Mouse (Mus musculus) CH12.LX (cell line): Measurements from ENCODE around the gene Haghl. TPM values are rescaled to one million over a fixed set of nuclear protein-coding genes. Genes with fewer than 3 reads are reported as not detected.

Experiments
- DNase-seq: peaks from one replicate; pipeline ENCODE4 v3.0.0-alpha.2; 2013; ENCODE audit errors: extremely low read depth
- H3K27ac ChIP-seq: 2 replicates; pipeline ENCODE4 v1.5.1; 2012; ENCODE audit warnings: low read depth, mild to moderate bottlenecking, control low read depth, moderate library complexity; ENCODE audit not compliant: insufficient read depth
- H3K27me3 ChIP-seq: replicated peaks from 2 replicates; pipeline ENCODE3; 2012; ENCODE audit warnings: inconsistent platforms
- H3K36me3 ChIP-seq, 2 experiments: replicated peaks in 1 of 2; 2 replicates each; pipeline versions ENCODE3 to v1.6.1; 2012; ENCODE audit warnings: inconsistent platforms in 1 of 2, low read length in 1 of 2, mild to moderate bottlenecking in 1 of 2, mixed read lengths in 1 of 2, moderate library complexity in 1 of 2; ENCODE audit not compliant: control insufficient read depth in 1 of 2, insufficient read depth in 1 of 2
- H3K4me1 ChIP-seq, 2 experiments: 2 replicates each; pipeline ENCODE4 v1.6.1; 2012; ENCODE audit warnings: inconsistent platforms in 1 of 2, moderate library complexity in 1 of 2; ENCODE audit not compliant: insufficient read depth in 2 of 2, control insufficient read depth in 1 of 2
- H3K4me2 ChIP-seq: 2 replicates; pipeline ENCODE4 v1.6.1; 2012; ENCODE audit warnings: low read depth, mild to moderate bottlenecking, control low read depth; ENCODE audit not compliant: poor library complexity, insufficient read depth, severe bottlenecking
- H3K4me3 ChIP-seq, 3 experiments: fragments of 150-350 bp in 1 of 3; sonication (generic) in 1 of 3; replicated peaks in 1 of 3; 2 replicates each; pipeline versions ENCODE3 to v1.5.1; 2011 to 2012; ENCODE audit warnings: low read depth in 2 of 3, low read length in 2 of 3, mild to moderate bottlenecking in 2 of 3, moderate library complexity in 2 of 3, control low read depth in 1 of 3, improper control_type of control experiment in 1 of 3, inconsistent platforms in 1 of 3, mixed read lengths in 1 of 3; ENCODE audit not compliant: poor library complexity in 1 of 3
- H3K79me2 ChIP-seq: replicated peaks from 2 replicates; pipeline ENCODE4 v1.6.1; 2012; ENCODE audit warnings: mild to moderate bottlenecking, moderate library complexity; ENCODE audit not compliant: control insufficient read depth, poor library complexity, insufficient read depth, severe bottlenecking; ENCODE audit errors: extremely low read depth
- H3K9ac ChIP-seq: 2 replicates; pipeline ENCODE4 v1.6.1; 2012; ENCODE audit warnings: low read depth, mild to moderate bottlenecking, control low read depth, moderate library complexity; ENCODE audit not compliant: insufficient read depth
- H3K9me3 ChIP-seq: replicated peaks from 2 replicates; pipeline ENCODE3; 2012; ENCODE audit warnings: low read length, inconsistent platforms, mixed read lengths
- BHLHE40 ChIP-seq: IDR thresholded peaks from 2 replicates; pipeline ENCODE4 v1.6.1; 2011; ENCODE audit warnings: mild to moderate bottlenecking, low read depth, low read length, improper control_type of control experiment
- CHD2 ChIP-seq: IDR thresholded peaks from 2 replicates; pipeline ENCODE4 v1.6.1; 2011; ENCODE audit warnings: low read length, improper control_type of control experiment
- E2F4 ChIP-seq: IDR thresholded peaks from 2 replicates; pipeline ENCODE4 v1.6.1; 2011; ENCODE audit warnings: low read depth, low read length, improper control_type of control experiment; ENCODE audit not compliant: insufficient replicate concordance
- ETS1 ChIP-seq: conservative IDR thresholded peaks from 2 replicates; pipeline ENCODE4 v1.6.1; 2012; ENCODE audit warnings: low read depth, mild to moderate bottlenecking, inconsistent platforms, low read length, improper control_type of control experiment, moderate library complexity
- IRF4 ChIP-seq: IDR thresholded peaks from 2 replicates; pipeline ENCODE4 v1.6.1; 2014; ENCODE audit warnings: low read depth, mild to moderate bottlenecking, inconsistent platforms, low read length, improper control_type of control experiment
- JUND ChIP-seq: conservative IDR thresholded peaks from 2 replicates; pipeline ENCODE4 v1.6.1; 2011; ENCODE audit warnings: low read depth, low read length, improper control_type of control experiment
- KAT2A ChIP-seq: IDR thresholded peaks from 2 replicates; pipeline ENCODE4 v1.6.1; 2012; ENCODE audit warnings: low read length, improper control_type of control experiment, inconsistent platforms; ENCODE audit not compliant: insufficient replicate concordance
- MAFK ChIP-seq: IDR thresholded peaks from 2 replicates; pipeline ENCODE4 v1.6.1; 2011; ENCODE audit warnings: low read length, improper control_type of control experiment; ENCODE audit not compliant: insufficient replicate concordance
- MAZ ChIP-seq: IDR thresholded peaks from 2 replicates; pipeline ENCODE4 v1.6.1; 2012; ENCODE audit warnings: low read depth, mild to moderate bottlenecking, inconsistent platforms, low read length, improper control_type of control experiment, moderate library complexity
- MEF2A ChIP-seq: IDR thresholded peaks from 2 replicates; pipeline ENCODE4 v1.6.1; 2014; ENCODE audit warnings: low read depth, mild to moderate bottlenecking, inconsistent platforms, low read length, improper control_type of control experiment, borderline replicate concordance
- MYC ChIP-seq: IDR thresholded peaks from 2 replicates; pipeline ENCODE4 v1.6.1; 2011; ENCODE audit warnings: low read depth, mild to moderate bottlenecking, improper control_type of control experiment, low read length
- NRF1 ChIP-seq: IDR thresholded peaks from 2 replicates; pipeline ENCODE4 v1.6.1; 2014; ENCODE audit warnings: low read depth, mild to moderate bottlenecking, inconsistent platforms, low read length, improper control_type of control experiment, moderate library complexity
- PAX5 ChIP-seq: IDR thresholded peaks from 2 replicates; pipeline ENCODE4 v1.6.1; 2012; ENCODE audit warnings: low read length, inconsistent platforms, mixed read lengths
- POLR2A ChIP-seq: IDR thresholded peaks from 2 replicates; pipeline ENCODE4 v1.6.1; 2011; ENCODE audit warnings: low read depth, mild to moderate bottlenecking, improper control_type of control experiment, low read length
- RAD21 ChIP-seq: IDR thresholded peaks from 2 replicates; pipeline ENCODE4 v1.6.1; 2011; ENCODE audit warnings: low read depth, mild to moderate bottlenecking, low read length, improper control_type of control experiment, moderate library complexity
- SIN3A ChIP-seq: IDR thresholded peaks from 2 replicates; pipeline ENCODE4 v1.6.1; 2012; ENCODE audit warnings: low read length, improper control_type of control experiment, inconsistent platforms
- SMC3 ChIP-seq: IDR thresholded peaks from 2 replicates; pipeline ENCODE4 v1.6.1; 2011; ENCODE audit warnings: low read depth, low read length, improper control_type of control experiment
- TBP ChIP-seq: conservative IDR thresholded peaks from 2 replicates; pipeline ENCODE4 v1.6.1; 2011; ENCODE audit warnings: low read depth, low read length, improper control_type of control experiment
- TCF12 ChIP-seq: IDR thresholded peaks from 2 replicates; pipeline ENCODE4 v1.6.1; 2014; ENCODE audit warnings: low read depth, mild to moderate bottlenecking, inconsistent platforms, low read length, improper control_type of control experiment
- UBTF ChIP-seq: IDR thresholded peaks from 2 replicates; pipeline ENCODE4 v1.6.1; 2012; ENCODE audit warnings: low read depth, mild to moderate bottlenecking, inconsistent platforms, low read length, improper control_type of control experiment, moderate library complexity
- ZKSCAN1 ChIP-seq: IDR thresholded peaks from 2 replicates; pipeline ENCODE4 v1.6.1; 2012; ENCODE audit warnings: low read depth, inconsistent platforms, low read length, improper control_type of control experiment, borderline replicate concordance
- dilution Hi-C: fragments of 300-500 bp; cut with MboI; formaldehyde crosslinking; loops from 2 replicates; pipeline ENCODE4 v1.14.3; 2020; ENCODE audit warnings: low sequenced_read_pairs; ENCODE audit not compliant: extremely low pct_unique_long_range_greater_than_20kb, extremely low pct_ligation_motif_present
- in situ Hi-C: fragments of 300-500 bp; cut with MboI; formaldehyde crosslinking; loops from 3 replicates; pipeline ENCODE4 v1.14.3; 2019; ENCODE audit warnings: low sequenced_read_pairs, low pct_ligation_motif_present, low pct_unique_long_range_greater_than_20kb, mixed read lengths
- polyA plus RNA-seq: library from polyadenylated mRNA; unstranded; fragments of >175 nt; gene quantifications from 2 replicates; pipeline ENCODE4 v1.2.1, GENCODE M21; 2012; ENCODE audit warnings: low read depth; ENCODE audit not compliant: insufficient read length
- total RNA-seq, 2 experiments: library from RNA; depleted of rRNA; stranded (reverse); fragments of 300-350 nt in 1 of 2; fragments of >200 nt in 1 of 2; gene quantifications; 2 replicates each; pipeline ENCODE4 v1.2.3; 2012 to 2014

The Haghl gene
- total and polyA plus RNA-seq, 3 experiments = 7.4 to 16.0 (median 7.8) TPM

DNA sequence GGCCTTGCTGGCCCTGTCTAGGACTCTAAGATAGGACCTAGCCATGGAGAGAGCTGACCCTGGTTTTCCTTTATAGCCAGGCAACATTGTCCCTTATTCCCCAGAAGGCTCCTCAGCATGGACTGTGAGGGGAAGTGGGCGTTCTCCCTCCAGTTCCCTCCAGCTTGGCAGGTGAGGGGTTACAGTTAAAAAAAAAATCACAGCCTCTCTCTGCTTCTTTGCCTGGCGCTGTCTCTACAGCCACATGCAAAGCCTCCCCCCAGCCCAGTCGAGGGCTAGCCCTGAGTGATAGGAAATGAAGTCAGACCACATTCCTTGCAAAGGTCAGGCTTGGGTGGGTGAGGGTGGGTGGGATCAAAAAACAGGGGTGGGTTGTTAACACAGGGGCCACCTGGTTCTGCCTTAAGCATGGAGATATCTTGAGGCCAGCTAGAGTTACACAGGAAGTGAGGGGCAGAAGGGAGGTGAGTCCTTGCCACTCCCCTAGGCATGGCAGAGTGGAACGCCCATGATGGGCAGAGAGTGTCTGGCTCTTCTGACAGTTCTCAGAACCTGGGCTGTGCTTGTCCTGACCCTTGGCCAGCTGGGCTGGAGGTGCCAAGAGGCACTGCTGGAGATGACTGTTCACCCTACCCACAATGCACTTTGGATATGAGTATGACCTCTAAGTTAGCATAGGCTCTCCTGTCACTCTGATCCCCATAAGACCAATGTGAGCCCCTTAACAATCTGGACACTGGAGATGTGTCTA is 29.7 kb downstream of the Haghl start:
- Histone ChIP-seq H3K27ac (no peak overlapping the region), H3K4me2 (no peak overlapping the region), H3K9me3 (no peaks in the 10 kb centered on the region), H3K4me1 (no peaks in the 10 kb centered on the region), H3K36me3 (no peaks in the 10 kb centered on the region), H3K4me3 (no peak overlapping the region), H3K27me3 (peaks cover 98% of the 10 kb centered on the region), H3K9ac (no peak overlapping the region), H3K79me2 (no peaks in the 10 kb centered on the region)
- dilution Hi-C loops (no loop called here), in situ Hi-C loops (no loop called here)
- DNase-seq = no peak
- TF ChIP-seq TBP (no peak), ETS1 (no peak), POLR2A (no peak), ZKSCAN1 (no peak), SIN3A (no peak), MAZ (no peak), UBTF (no peak)

DNA sequence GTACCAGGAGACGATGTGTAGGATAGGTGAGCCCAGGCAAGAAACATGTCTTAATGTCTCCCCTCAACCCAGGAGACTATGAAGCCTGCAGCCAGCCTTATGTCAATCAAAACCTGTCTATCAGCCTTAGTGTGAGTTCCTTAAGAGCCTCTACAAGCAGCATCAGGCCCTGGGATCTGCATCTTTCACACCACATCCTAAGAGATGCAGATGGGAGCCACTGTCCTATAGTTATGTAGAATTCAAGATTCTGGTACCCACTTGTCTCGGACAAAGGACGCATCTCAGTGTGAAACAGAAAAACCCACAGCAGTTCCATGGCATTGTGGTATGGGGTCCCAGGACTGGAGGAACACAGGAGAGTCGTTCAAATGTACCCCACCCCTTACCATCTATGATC is 30.4 kb downstream of the Haghl start:
- TF ChIP-seq IRF4 (no peak), BHLHE40 (no peak), TCF12 (no peak), SMC3 (no peak), MAFK (no peak), JUND (no peak), ETS1 (no peak)
- H3K36me3 ChIP-seq = no peaks in the 10 kb centered on the region
- no peak overlapping the region for H3K4me3 ChIP-seq
- H3K27me3 ChIP-seq = peaks cover 97% of the 10 kb centered on the region
- in situ Hi-C loops = no loop called here
- H3K27ac ChIP-seq = no peak overlapping the region
- no peak for DNase-seq
- no peaks in the 10 kb centered on the region for H3K4me1 ChIP-seq
- no peaks in the 10 kb centered on the region for H3K79me2 ChIP-seq
- no peaks in the 10 kb centered on the region for H3K9me3 ChIP-seq
- dilution Hi-C loops = no loop called here
- H3K4me2 ChIP-seq = no peak overlapping the region
- H3K9ac ChIP-seq = no peak overlapping the region

DNA sequence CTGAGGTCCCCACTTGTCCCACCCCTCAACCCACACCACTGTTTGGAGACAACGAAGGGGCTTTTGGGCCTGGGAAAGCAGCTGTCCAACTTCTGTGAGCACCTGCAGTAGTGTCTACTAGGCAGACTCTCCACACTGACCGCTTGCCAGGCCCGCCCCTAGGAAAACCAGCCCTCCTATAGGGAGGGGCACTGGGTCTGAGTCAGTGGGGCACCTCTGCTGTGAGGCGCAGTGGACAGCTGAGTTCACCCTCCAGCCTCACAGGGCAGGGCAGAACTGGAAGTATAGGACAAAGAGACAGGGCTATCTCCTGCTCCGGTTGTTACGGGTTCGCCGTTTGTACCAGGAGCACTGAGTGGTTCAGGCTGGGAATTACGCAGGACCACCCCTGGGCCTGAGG is 31.2 kb downstream of the Haghl start, which contains the start of gene Msln:
Gene Msln (minus strand): TSS at position 138 of the 400 bp plus-strand sequence.
- no peak for TF ChIP-seq CHD2
- TF ChIP-seq KAT2A = no peak
- TF ChIP-seq TBP = no peak
- no peak for TF ChIP-seq ZKSCAN1
- TF ChIP-seq MEF2A = no peak
- no peak for TF ChIP-seq MYC
- no peak for TF ChIP-seq SIN3A
- no peak for TF ChIP-seq NRF1
- TF ChIP-seq RAD21 = no peak
- TF ChIP-seq PAX5 = no peak
- no peak for TF ChIP-seq E2F4
- TF ChIP-seq JUND = no peak
- Histone ChIP-seq H3K4me3 (no peak within 1 kb of the TSS), H3K27ac (no peak within 1 kb of the TSS), H3K4me1 (no peaks in the 10 kb centered on the region), H3K4me2 (no peak within 1 kb of the TSS), H3K36me3 (no peaks in the 10 kb centered on the region), H3K27me3 (peaks cover 97% of the 10 kb centered on the region), H3K79me2 (no peaks in the 10 kb centered on the region), H3K9ac (no peak within 1 kb of the TSS), H3K9me3 (no peaks in the 10 kb centered on the region)
- in situ Hi-C loops = no loop called here
- dilution Hi-C loops = no loop called here
- DNase-seq = no peak
